29 mouse cellular contexts compared by ENCODE assay signal in genomic region chr9:110199870-110200269, GRCm38 (mm10). TPM values are rescaled to one million over a fixed set of nuclear protein-coding genes. Genes with fewer than 3 reads are reported as not detected.
DNase-seq lines count a peak whose midpoint lies in the region; ATAC-seq lines count a peak whose summit lies in the region.
"Had no signal": no experiment of that assay in that cellular context is flagged by ENCODE, and none has a peak within 500 bp of the region (broad histone marks: within the 10 kb centered on the region; RNA-seq: fewer than 3 reads in every experiment).

No protein-coding gene starts in this region.

- no peak for DNase-seq in heart, postnatal 25 days (ENCODE audit: low spot score)
- DNase-seq in heart, adult 9 months (ENCODE audit: low spot score in 2 of 2), result no peak
- DNase-seq in brain, adult 2 months (ENCODE audit: low read depth, low spot score), result peak; percentile 54
- no peak for DNase-seq in adrenal gland, adult 2 months
- DNase-seq in limb, embryonic 10.5 days (ENCODE audit: low spot score), result no peak
- DNase-seq: adrenal gland, adult 8-10 months; cerebellum, adult 11 months; cerebellum, adult 9-10 months; heart, postnatal 14 days; kidney, adult 9 months; kidney, postnatal 14 days; liver, embryonic 13.5 days; lung, adult 18-20 months; lung, postnatal 4 days; midbrain, embryonic 14.5 days; retina, postnatal 1 day; right cerebral cortex, postnatal 14 days; thymus, postnatal 4 days had no signal

- H3K4me1 ChIP-seq in heart, embryonic 11.5 days (ENCODE audit: control insufficient read depth, insufficient read depth, low read length), result peaks cover 4% of the 10 kb centered on the region; the same call in 1 of the 2 replicates
- H3K4me1 ChIP-seq in heart, embryonic 16.5 days (ENCODE audit: control insufficient read depth, insufficient read depth, low read length), result 0 out of 2 replicates have a peak, but pooled peaks cover 2% of the 10 kb centered on the region
- H3K4me1 ChIP-seq in limb, embryonic 10.5 days, result peaks cover 3% of the 10 kb centered on the region; the same call in 1 of the 2 replicates
- H3K4me1 ChIP-seq: embryonic facial prominence, embryonic 13.5 days; forebrain, embryonic 15.5 days; liver, embryonic 13.5 days had no signal

- 64% methylated on average over 2 of the region's 2 CpGs for WGBS in heart, embryonic 11.5 days (ENCODE audit: insufficient replicate concordance)
- WGBS in heart, embryonic 16.5 days, result 50% methylated on average over 2 of the region's 2 CpGs
- 93% methylated on average over 2 of the region's 2 CpGs for WGBS in limb, embryonic 10.5 days

- no peak overlapping the region for H3K9ac ChIP-seq in heart, embryonic 11.5 days (ENCODE audit: low read depth, low read length)
- no peak overlapping the region for H3K9ac ChIP-seq in heart, embryonic 16.5 days (ENCODE audit: low read length)
- H3K9ac ChIP-seq: embryonic facial prominence, embryonic 13.5 days; forebrain, embryonic 15.5 days; hindbrain, embryonic 13.5 days; liver, embryonic 13.5 days had no signal

- H3K27ac ChIP-seq in heart, embryonic 11.5 days (ENCODE audit: low read depth, low read length), result 0 out of 2 replicates have a peak overlapping the region, but pooled peaks have one; percentile 35
- H3K27ac ChIP-seq in heart, embryonic 16.5 days (ENCODE audit: low read length), result peak overlapping the region; percentile 15; the same call in 1 of the 2 replicates
- H3K27ac ChIP-seq in limb, embryonic 10.5 days, result no peak overlapping the region
- H3K27ac ChIP-seq: embryonic facial prominence, embryonic 13.5 days; forebrain, embryonic 10.5 days; forebrain, embryonic 15.5 days; hindbrain, embryonic 13.5 days; liver, embryonic 13.5 days had no signal

- H3K36me3 ChIP-seq in heart, embryonic 11.5 days (ENCODE audit: control insufficient read depth, insufficient read depth, low read length), result peaks cover 42% of the 10 kb centered on the region
- H3K36me3 ChIP-seq in heart, embryonic 16.5 days (ENCODE audit: control insufficient read depth, insufficient read depth), result peaks cover 43% of the 10 kb centered on the region
- H3K36me3 ChIP-seq in limb, embryonic 10.5 days, result peaks cover 100% of the 10 kb centered on the region

- ATAC-seq in heart, embryonic 11.5 days (replicated peaks; ENCODE audit: insufficient number of reproducible peaks, low FRiP score, low TSS enrichment), result no peak
- ATAC-seq in heart, embryonic 16.5 days (replicated peaks; ENCODE audit: extremely low read depth, insufficient read depth, low FRiP score), result no peak
- ATAC-seq: activated CD4-positive, CD25-positive, alpha-beta regulatory T cell, adult 4 months; CD4-positive, CD25-positive, alpha-beta regulatory T cell, adult 4 months; forebrain, embryonic 15.5 days; intestine, embryonic 16.5 days; lung, postnatal 0 days had no signal

- H3K4me3 ChIP-seq in heart, embryonic 11.5 days (ENCODE audit: low read depth, low read length), result no peak overlapping the region
- no peak overlapping the region for H3K4me3 ChIP-seq in heart, embryonic 16.5 days (ENCODE audit: low read length)
- no peak overlapping the region for H3K4me3 ChIP-seq in limb, embryonic 10.5 days
- H3K4me3 ChIP-seq: embryonic facial prominence, embryonic 13.5 days; forebrain, embryonic 10.5 days; forebrain, embryonic 15.5 days; hindbrain, embryonic 13.5 days; liver, embryonic 13.5 days had no signal

- intact Hi-C loops in heart, postnatal 25 days (cut with DNase I), result loop anchor here (10.0 kb wide), 1 partner anchor 95 kb away; no protein-coding TSS in a partner anchor

- no peak overlapping the region; the same call in 1 of the 2 replicates for H3K4me2 ChIP-seq in heart, embryonic 11.5 days
- no peak overlapping the region for H3K4me2 ChIP-seq in heart, embryonic 16.5 days (ENCODE audit: low read depth, low read length)
- H3K4me2 ChIP-seq: embryonic facial prominence, embryonic 13.5 days; forebrain, embryonic 15.5 days; hindbrain, embryonic 13.5 days; liver, embryonic 13.5 days had no signal

- no peaks in the 10 kb centered on the region for H3K27me3 ChIP-seq in heart, embryonic 11.5 days (ENCODE audit: control insufficient read depth, insufficient read depth, low read length)
- H3K27me3 ChIP-seq in heart, embryonic 16.5 days (ENCODE audit: control insufficient read depth, insufficient read depth, low read length), result no peaks in the 10 kb centered on the region
- H3K27me3 ChIP-seq in limb, embryonic 10.5 days (ENCODE audit: low read depth, poor library complexity, severe bottlenecking), result no peaks in the 10 kb centered on the region
- H3K27me3 ChIP-seq: embryonic facial prominence, embryonic 13.5 days; forebrain, embryonic 15.5 days; hindbrain, embryonic 13.5 days; liver, embryonic 13.5 days had no signal

- no peaks in the 10 kb centered on the region for H3K9me3 ChIP-seq in heart, embryonic 11.5 days (replicated peaks; ENCODE audit: control insufficient read depth, low read length)
- no peaks in the 10 kb centered on the region for H3K9me3 ChIP-seq in heart, embryonic 16.5 days (replicated peaks; ENCODE audit: control insufficient read depth, low read length)
- H3K9me3 ChIP-seq in limb, embryonic 10.5 days (replicated peaks), result no peaks in the 10 kb centered on the region
- H3K9me3 ChIP-seq: embryonic facial prominence, embryonic 13.5 days; forebrain, embryonic 10.5 days; forebrain, embryonic 15.5 days; hindbrain, embryonic 13.5 days; liver, embryonic 13.5 days had no signal

RNA-seq across cellular contexts. Expression of gene Cspg5, which starts 43.7 kb away (rescaled TPM):
- 0.66 and 1.3 TPM in 2 replicates for polyA plus RNA-seq in heart, embryonic 11.5 days (2014; fragmentation: Nextera tagmentation; extraction: Ambion mirVana)
- under 1 TPM; 0.13 to 0.14 TPM for total RNA-seq in heart, postnatal 25 days (2021)
- 1.2 and 1.4 TPM in 2 replicates for polyA plus RNA-seq in heart, embryonic 16.5 days (2015; fragmentation: Nextera tagmentation; extraction: Ambion mirVana)
- 10 to 100 TPM; 18.0 to 19.6 TPM for total RNA-seq in adrenal gland, adult 2 months (2021)
- polyA plus RNA-seq in adrenal gland, adult 2 months (2012; rRNA removed), result 10.8 and 13.9 TPM in 2 replicates
- polyA plus RNA-seq in limb, embryonic 10.5 days (2016; fragmentation: Nextera tagmentation; extraction: Ambion mirVana), result 0.11 and 0.13 TPM in 2 replicates
- total RNA-seq: monocyte, adult 5-6 weeks had no signal
